Mouse (Mus musculus): ENCODE results near the gene Cnksr1. TPM values are rescaled to one million over a fixed set of nuclear protein-coding genes. Genes with fewer than 3 reads are reported as not detected.
A peak's percentile ranks its signal among the peaks of the same experiment; 100 is the strongest.

Gene Cnksr1
- polyA plus RNA-seq, 1 experiment = 0.02 TPM

DNA sequence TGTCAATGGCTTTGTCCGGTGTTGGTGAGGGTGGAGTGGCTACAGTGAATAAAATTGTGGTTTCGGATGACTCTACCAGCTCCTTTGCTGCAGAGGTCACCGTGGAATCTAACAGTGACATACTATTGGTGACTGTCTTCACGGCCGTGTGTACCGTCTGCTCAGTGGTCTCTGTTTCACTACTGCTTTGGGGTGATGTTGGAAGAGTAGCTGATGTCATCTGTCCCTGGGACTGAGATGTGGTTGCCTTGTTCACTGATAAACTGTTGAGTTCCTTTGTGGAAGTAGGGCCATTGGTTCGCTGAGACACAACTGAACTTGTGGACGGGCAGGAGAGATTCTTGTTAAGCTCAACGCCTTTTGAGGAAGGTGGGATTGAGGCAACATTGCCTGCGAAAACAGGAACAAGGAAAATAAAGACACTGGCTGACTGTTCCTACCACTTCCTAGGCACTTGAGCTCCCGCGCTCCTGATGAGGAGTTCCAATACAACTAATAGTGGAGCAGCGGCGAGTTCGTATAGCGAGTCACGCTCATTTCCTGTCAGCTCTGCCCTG, 34.8 kb downstream of the Cnksr1 start:
- no peak for TF ChIP-seq CEBPB (IDR thresholded peaks at IDR 0.05; ENCODE audit: low read depth)
- TF ChIP-seq MYOD1 (IDR thresholded peaks at IDR 0.05; ENCODE audit: control insufficient read depth, insufficient read length, low read depth) = no peak
- no peak for TF ChIP-seq FOSL1 (IDR thresholded peaks at IDR 0.05; ENCODE audit: insufficient read depth, low read length, poor library complexity, severe bottlenecking)
- no peak for TF ChIP-seq USF1 (IDR thresholded peaks at IDR 0.05; ENCODE audit: low read depth)
- TF ChIP-seq MYOG (IDR thresholded peaks at IDR 0.05; ENCODE audit: control insufficient read depth, extremely low read depth, insufficient read length) = no peak
- TF ChIP-seq CTCF (IDR thresholded peaks at IDR 0.05; ENCODE audit: control insufficient read depth, insufficient read depth, insufficient read length) = no peak
- no peak for TF ChIP-seq MAX (IDR thresholded peaks at IDR 0.05)
- Histone ChIP-seq H3K36me3 (ENCODE audit: control insufficient read depth, insufficient read depth) (no peaks in the 10 kb centered on the region), H3K4me3 (ENCODE audit: insufficient read depth, poor library complexity, severe bottlenecking) (no peak overlapping the region), H3K79me3 (ENCODE audit: low read depth) (no peaks in the 10 kb centered on the region), H3ac (ENCODE audit: control insufficient read depth, insufficient read length, low read depth) (no peak overlapping the region), H3K79me2 (ENCODE audit: control insufficient read depth, insufficient read depth) (no peaks in the 10 kb centered on the region), H3K27me3 (ENCODE audit: control insufficient read depth, insufficient read depth, insufficient read length) (peaks cover 21% of the 10 kb centered on the region)

DNA sequence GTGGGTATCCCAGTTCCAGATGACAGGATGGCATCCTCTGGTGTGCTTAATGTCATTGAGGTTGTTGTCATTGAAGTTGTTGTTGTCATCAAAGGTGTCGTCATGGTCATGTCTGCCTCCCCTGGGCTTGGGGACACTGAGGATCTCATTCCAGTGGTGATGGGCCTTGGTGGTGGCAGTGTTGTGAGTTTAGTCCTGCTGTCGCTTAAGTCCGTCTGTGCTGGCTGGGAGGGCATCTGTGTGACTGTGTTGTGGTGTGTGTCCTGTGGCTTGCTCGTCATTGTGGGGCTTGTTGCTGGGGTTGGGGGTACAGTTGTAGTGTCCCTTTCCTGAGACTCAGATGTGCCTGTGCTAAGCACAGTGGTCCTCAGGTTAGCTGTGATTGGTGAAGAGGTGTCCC, 35.3 kb downstream of the Cnksr1 start, which contains the start of gene Gm7534:
TSS of gene Gm7534 (minus strand) at position 101 of the 400 bp plus-strand sequence.
- Histone ChIP-seq H3K79me3 (ENCODE audit: low read depth) (no peaks in the 10 kb centered on the region), H3K79me2 (ENCODE audit: control insufficient read depth, insufficient read depth) (no peaks in the 10 kb centered on the region), H3K27me3 (ENCODE audit: control insufficient read depth, insufficient read depth, insufficient read length) (peaks cover 20% of the 10 kb centered on the region), H3ac (ENCODE audit: control insufficient read depth, insufficient read length, low read depth) (no peak within 1 kb of the TSS), H3K36me3 (ENCODE audit: control insufficient read depth, insufficient read depth) (no peaks in the 10 kb centered on the region), H3K4me3 (ENCODE audit: insufficient read depth, poor library complexity, severe bottlenecking) (no peak within 1 kb of the TSS)
- TF ChIP-seq CTCF (IDR thresholded peaks at IDR 0.05; ENCODE audit: control insufficient read depth, insufficient read depth, insufficient read length) = no peak
- no peak for TF ChIP-seq MYOG (IDR thresholded peaks at IDR 0.05; ENCODE audit: control insufficient read depth, extremely low read depth, insufficient read length)
- TF ChIP-seq FOSL1 (IDR thresholded peaks at IDR 0.05; ENCODE audit: insufficient read depth, low read length, poor library complexity, severe bottlenecking) = no peak
- no peak for TF ChIP-seq CEBPB (IDR thresholded peaks at IDR 0.05; ENCODE audit: low read depth)
- no peak for TF ChIP-seq MAX (IDR thresholded peaks at IDR 0.05)
- no peak for TF ChIP-seq MYOD1 (IDR thresholded peaks at IDR 0.05; ENCODE audit: control insufficient read depth, insufficient read length, low read depth)
- TF ChIP-seq USF1 (IDR thresholded peaks at IDR 0.05; ENCODE audit: low read depth) = no peak

DNA sequence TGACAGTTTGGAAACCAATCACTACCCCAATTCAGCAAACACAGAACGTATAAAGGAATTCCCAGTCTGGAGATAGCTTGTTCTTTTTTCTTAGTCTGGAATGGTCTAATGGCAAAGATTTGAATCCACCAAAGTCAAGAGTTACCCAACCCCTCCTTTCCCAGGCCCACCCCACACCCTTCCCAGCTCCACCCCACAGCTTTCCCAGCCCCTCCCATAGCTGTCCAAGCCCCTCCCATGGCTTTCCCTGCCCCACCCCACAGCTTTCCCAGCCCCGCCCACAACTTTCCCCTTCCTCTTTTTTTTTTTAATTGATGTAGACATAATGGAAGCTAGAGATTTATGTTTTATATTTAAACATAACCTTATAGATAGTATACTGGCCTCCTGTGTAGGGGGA, 38.8 kb downstream of the Cnksr1 start:
- H3K4me3 ChIP-seq (ENCODE audit: insufficient read depth, poor library complexity, severe bottlenecking) = no peak overlapping the region
- H3K79me2 ChIP-seq (ENCODE audit: control insufficient read depth, insufficient read depth) = no peaks in the 10 kb centered on the region
- H3K79me3 ChIP-seq (ENCODE audit: low read depth) = no peaks in the 10 kb centered on the region
- H3ac ChIP-seq (ENCODE audit: control insufficient read depth, insufficient read length, low read depth) = no peak overlapping the region
- H3K36me3 ChIP-seq (ENCODE audit: control insufficient read depth, insufficient read depth) = no peaks in the 10 kb centered on the region
- TF ChIP-seq USF1 (IDR thresholded peaks at IDR 0.05; ENCODE audit: low read depth) (no peak), CEBPB (IDR thresholded peaks at IDR 0.05; ENCODE audit: low read depth) (no peak), FOSL1 (IDR thresholded peaks at IDR 0.05; ENCODE audit: insufficient read depth, low read length, poor library complexity, severe bottlenecking) (no peak), MYOD1 (IDR thresholded peaks at IDR 0.05; ENCODE audit: control insufficient read depth, insufficient read length, low read depth) (no peak), MAX (IDR thresholded peaks at IDR 0.05) (no peak), MYOG (IDR thresholded peaks at IDR 0.05; ENCODE audit: control insufficient read depth, extremely low read depth, insufficient read length) (no peak), CTCF (IDR thresholded peaks at IDR 0.05; ENCODE audit: control insufficient read depth, insufficient read depth, insufficient read length) (no peak)
- peaks cover 22% of the 10 kb centered on the region for H3K27me3 ChIP-seq (ENCODE audit: control insufficient read depth, insufficient read depth, insufficient read length)

DNA sequence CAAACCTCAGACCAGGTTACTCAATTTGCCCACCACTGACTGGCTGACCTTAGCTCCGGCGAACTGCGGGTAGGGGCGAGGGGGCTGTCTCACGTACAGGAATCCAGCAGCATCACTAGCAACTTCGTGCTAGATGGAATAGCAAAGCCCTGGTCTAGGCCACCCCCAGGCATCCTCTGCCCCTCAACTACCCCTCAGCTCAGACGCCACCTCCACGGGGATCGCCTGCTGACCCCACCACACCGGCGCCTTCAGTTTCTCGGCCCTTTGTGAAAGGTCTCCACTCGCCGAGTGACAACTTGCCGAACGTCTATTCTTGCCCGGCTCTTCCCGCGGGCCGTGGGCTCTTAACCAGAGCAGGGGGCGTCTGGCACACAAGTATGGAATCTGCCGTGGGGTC, 51.9 kb downstream of the Cnksr1 start:
- H3ac ChIP-seq (ENCODE audit: control insufficient read depth, insufficient read length, low read depth) = peak overlapping the region; percentile 64

DNA sequence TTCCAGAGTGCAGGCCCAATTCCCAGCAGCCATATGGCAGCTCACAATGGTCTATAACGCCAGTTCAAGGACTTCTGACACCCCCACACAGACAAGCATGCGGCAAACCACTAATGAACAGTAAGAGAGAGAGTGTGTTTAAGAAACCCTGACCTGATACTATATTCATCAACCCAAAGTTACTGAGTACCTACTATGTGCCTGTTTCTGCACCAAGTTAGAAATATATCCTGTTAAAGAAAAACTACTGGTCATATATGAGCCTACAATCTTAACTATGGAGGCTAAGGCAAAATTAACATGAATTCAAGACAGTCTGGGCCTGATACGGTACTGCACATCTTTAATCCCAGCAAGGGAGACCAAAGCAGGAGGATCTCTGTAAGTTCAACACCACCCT, 52.6 kb downstream of the Cnksr1 start:
- peaks cover 26% of the 10 kb centered on the region for H3K79me3 ChIP-seq (ENCODE audit: low read depth)
- peaks cover 60% of the 10 kb centered on the region for H3K79me2 ChIP-seq (ENCODE audit: control insufficient read depth, insufficient read depth)
- TF ChIP-seq MYOD1 (IDR thresholded peaks at IDR 0.05; ENCODE audit: control insufficient read depth, insufficient read length, low read depth) (no peak), CEBPB (IDR thresholded peaks at IDR 0.05; ENCODE audit: low read depth) (no peak), USF1 (IDR thresholded peaks at IDR 0.05; ENCODE audit: low read depth) (no peak), CTCF (IDR thresholded peaks at IDR 0.05; ENCODE audit: control insufficient read depth, insufficient read depth, insufficient read length) (no peak), MYOG (IDR thresholded peaks at IDR 0.05; ENCODE audit: control insufficient read depth, extremely low read depth, insufficient read length) (no peak), MAX (IDR thresholded peaks at IDR 0.05) (no peak), FOSL1 (IDR thresholded peaks at IDR 0.05; ENCODE audit: insufficient read depth, low read length, poor library complexity, severe bottlenecking) (no peak)
- H3ac ChIP-seq (ENCODE audit: control insufficient read depth, insufficient read length, low read depth) = no peak overlapping the region
- H3K27me3 ChIP-seq (ENCODE audit: control insufficient read depth, insufficient read depth, insufficient read length) = no peaks in the 10 kb centered on the region
- no peaks in the 10 kb centered on the region for H3K36me3 ChIP-seq (ENCODE audit: control insufficient read depth, insufficient read depth)
- H3K4me3 ChIP-seq (ENCODE audit: insufficient read depth, poor library complexity, severe bottlenecking) = no peak overlapping the region

More for the DNA sequence above, 51.9 kb downstream of the Cnksr1 start:
- H3K27me3 ChIP-seq (ENCODE audit: control insufficient read depth, insufficient read depth, insufficient read length) = no peaks in the 10 kb centered on the region
- H3K79me2 ChIP-seq (ENCODE audit: control insufficient read depth, insufficient read depth) = peaks cover 53% of the 10 kb centered on the region
- peaks cover 26% of the 10 kb centered on the region for H3K79me3 ChIP-seq (ENCODE audit: low read depth)
- H3K4me3 ChIP-seq (ENCODE audit: insufficient read depth, poor library complexity, severe bottlenecking) = peak overlapping the region; percentile 57
- H3K36me3 ChIP-seq (ENCODE audit: control insufficient read depth, insufficient read depth) = no peaks in the 10 kb centered on the region
- TF ChIP-seq MYOG (IDR thresholded peaks at IDR 0.05; ENCODE audit: control insufficient read depth, extremely low read depth, insufficient read length) (no peak), FOSL1 (IDR thresholded peaks at IDR 0.05; ENCODE audit: insufficient read depth, low read length, poor library complexity, severe bottlenecking) (no peak), MYOD1 (IDR thresholded peaks at IDR 0.05; ENCODE audit: control insufficient read depth, insufficient read length, low read depth) (no peak), MAX (IDR thresholded peaks at IDR 0.05) (no peak), CEBPB (IDR thresholded peaks at IDR 0.05; ENCODE audit: low read depth) (no peak), CTCF (IDR thresholded peaks at IDR 0.05; ENCODE audit: control insufficient read depth, insufficient read depth, insufficient read length) (no peak), USF1 (IDR thresholded peaks at IDR 0.05; ENCODE audit: low read depth) (no peak)
